Mouse (Mus musculus) left cerebral cortex, adult 2 months (tissue): Measurements from ENCODE around the gene Lgr4. TPM values are rescaled to one million over a fixed set of nuclear protein-coding genes. Genes with fewer than 3 reads are reported as not detected.

Experiments
- DNase-seq, 2 experiments: peaks; one replicate each; pipeline ENCODE4 v3.0.0; 2021 to 2022; ENCODE audit warnings: low spot score in 2 of 2, mixed read lengths in 1 of 2; ENCODE audit errors: extremely low spot score in 1 of 2
- H3K27ac ChIP-seq: fragments of 200-600 bp; 2 replicates; pipeline ENCODE4 v1.8.1; 2022
- H3K4me3 ChIP-seq: fragments of 200-600 bp; 2 replicates; pipeline ENCODE4 v1.8.1; 2022
- CTCF ChIP-seq: fragments of 200-600 bp; IDR thresholded peaks from 2 replicates; pipeline ENCODE4 v1.8.1; 2022; ENCODE audit warnings: antibody characterized with exemption, mild to moderate bottlenecking, moderate library complexity
- intact Hi-C: fragments of 180-260 bp; cut with DNase I; formaldehyde crosslinking; loops from one replicate; pipeline ENCODE4 v1.15.1; 2025
- total RNA-seq, 2 experiments: library from RNA; stranded (reverse); gene quantifications; 2 replicates each; pipeline ENCODE4 v1.2.3; 2021

Lgr4 gene
- total RNA-seq, 2 experiments from 2014 or later = 25.1 to 25.3 TPM

- intact Hi-C loops = no loop called here
Observed at GRCm38 (mm10) chr2:110012184-110012725, 94.8 kb downstream of the Lgr4 start.

GRCm38 (mm10) chr2:110017087-110017486 lies 99.6 kb downstream of the Lgr4 start:
- H3K4me3 ChIP-seq = peak overlapping the region; percentile 79
- DNase-seq = no peak
- no peak for TF ChIP-seq CTCF
- intact Hi-C loops = loop anchor here (1.0 to 5.0 kb wide), 2 partner anchors 100 to 190 kb away; partner anchors contain the start of gene Lgr4
- H3K27ac ChIP-seq = peak overlapping the region; percentile 63; the same call in 1 of the 2 replicates

More at GRCm38 (mm10) chr2:110012184-110012725, 94.8 kb downstream of the Lgr4 start:
- Histone ChIP-seq H3K4me3 (no peak overlapping the region), H3K27ac (no peak overlapping the region)
- TF ChIP-seq CTCF = no peak
- no peak for DNase-seq

GRCm38 (mm10) chr2:110017616-110018505 lies 100.4 kb downstream of the Lgr4 start, which contains the start of gene Ccdc34:
Gene Ccdc34 (plus strand): TSS chr2:110017817.
- DNase-seq = peak; percentile 90 to 91
- Histone ChIP-seq H3K27ac (peak within 1 kb of the TSS; percentile 63), H3K4me3 (peak within 1 kb of the TSS; percentile 79)
- intact Hi-C loops = loop anchor here (1.0 to 5.0 kb wide), 2 partner anchors 101 to 189 kb away; partner anchors contain the start of gene Lgr4
- TF ChIP-seq CTCF = no peak

DNA sequence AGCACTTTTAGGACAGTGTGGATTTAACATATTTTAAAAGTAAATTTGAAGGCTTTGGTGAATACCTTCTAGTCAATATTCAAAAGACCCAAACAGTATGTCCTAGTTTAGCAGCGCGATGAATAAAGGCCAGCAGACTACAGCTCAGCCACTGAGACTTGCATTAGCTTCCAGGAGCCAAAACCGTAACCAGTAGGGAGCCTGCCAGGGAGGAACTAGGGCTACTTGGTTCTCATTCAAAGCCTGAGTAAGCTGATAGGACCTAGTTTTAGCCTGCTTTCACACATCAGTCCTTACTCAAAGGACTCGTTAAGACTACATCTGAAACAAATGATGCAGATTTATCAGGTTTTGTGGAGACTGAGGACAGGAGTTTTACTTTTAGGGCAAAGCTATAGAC lies 102.2 kb downstream of the Lgr4 start:
- Histone ChIP-seq H3K4me3 (no peak overlapping the region), H3K27ac (no peak overlapping the region)
- intact Hi-C loops = loop anchor here (5.0 kb wide), 1 partner anchor 188 kb away; no protein-coding TSS in a partner anchor
- no peak for TF ChIP-seq CTCF
- no peak for DNase-seq

- intact Hi-C loops = no loop called here
- no peak overlapping the region for H3K27ac ChIP-seq
- TF ChIP-seq CTCF = no peak
Observed at GRCm38 (mm10) chr2:110020430-110020829, 103.0 kb downstream of the Lgr4 start.

GRCm38 (mm10) chr2:110036265-110036664 lies 118.8 kb downstream of the Lgr4 start:
- intact Hi-C loops = no loop called here
- no peak for TF ChIP-seq CTCF
- no peak for DNase-seq

More at GRCm38 (mm10) chr2:110020430-110020829, 103.0 kb downstream of the Lgr4 start:
- H3K4me3 ChIP-seq = no peak overlapping the region
- no peak for DNase-seq

GRCm38 (mm10) chr2:110036665-110037064 lies 119.2 kb downstream of the Lgr4 start:
- H3K4me3 ChIP-seq = no peak overlapping the region
- no peak overlapping the region for H3K27ac ChIP-seq
- no peak for TF ChIP-seq CTCF
- DNase-seq = no peak
- intact Hi-C loops = no loop called here

More at GRCm38 (mm10) chr2:110036265-110036664, 118.8 kb downstream of the Lgr4 start:
- Histone ChIP-seq H3K4me3 (no peak overlapping the region), H3K27ac (no peak overlapping the region)

GRCm38 (mm10) chr2:110037221-110037620 lies 119.8 kb downstream of the Lgr4 start:
- DNase-seq = no peak
- intact Hi-C loops = no loop called here
- H3K4me3 ChIP-seq = no peak overlapping the region
- TF ChIP-seq CTCF = no peak
- no peak overlapping the region for H3K27ac ChIP-seq

DNA sequence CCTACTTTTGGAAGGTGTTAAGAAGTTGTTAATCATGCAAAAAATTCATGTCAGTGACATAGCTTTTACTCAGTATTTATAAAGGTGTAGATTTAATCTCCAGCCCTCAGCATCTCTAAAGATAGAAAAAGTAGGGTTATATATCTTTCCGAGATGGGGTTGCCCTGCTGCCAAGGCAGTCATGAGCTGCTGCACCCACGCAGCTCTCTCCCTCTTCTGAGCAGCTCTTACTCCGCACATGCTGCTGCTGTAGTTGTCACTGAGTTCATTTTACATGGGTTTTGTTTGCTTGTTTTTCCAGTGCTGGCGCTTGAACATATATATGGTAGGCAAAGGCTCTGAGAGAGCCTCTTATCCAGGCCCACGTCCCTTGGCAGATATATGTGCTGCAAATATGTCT lies 120.9 kb downstream of the Lgr4 start:
- Histone ChIP-seq H3K4me3 (no peak overlapping the region), H3K27ac (0 out of 2 replicates have a peak overlapping the region, but pooled peaks have one; percentile 2)
- peak; percentile 21 to 35 for DNase-seq
- intact Hi-C loops = no loop called here
- no peak for TF ChIP-seq CTCF

DNA sequence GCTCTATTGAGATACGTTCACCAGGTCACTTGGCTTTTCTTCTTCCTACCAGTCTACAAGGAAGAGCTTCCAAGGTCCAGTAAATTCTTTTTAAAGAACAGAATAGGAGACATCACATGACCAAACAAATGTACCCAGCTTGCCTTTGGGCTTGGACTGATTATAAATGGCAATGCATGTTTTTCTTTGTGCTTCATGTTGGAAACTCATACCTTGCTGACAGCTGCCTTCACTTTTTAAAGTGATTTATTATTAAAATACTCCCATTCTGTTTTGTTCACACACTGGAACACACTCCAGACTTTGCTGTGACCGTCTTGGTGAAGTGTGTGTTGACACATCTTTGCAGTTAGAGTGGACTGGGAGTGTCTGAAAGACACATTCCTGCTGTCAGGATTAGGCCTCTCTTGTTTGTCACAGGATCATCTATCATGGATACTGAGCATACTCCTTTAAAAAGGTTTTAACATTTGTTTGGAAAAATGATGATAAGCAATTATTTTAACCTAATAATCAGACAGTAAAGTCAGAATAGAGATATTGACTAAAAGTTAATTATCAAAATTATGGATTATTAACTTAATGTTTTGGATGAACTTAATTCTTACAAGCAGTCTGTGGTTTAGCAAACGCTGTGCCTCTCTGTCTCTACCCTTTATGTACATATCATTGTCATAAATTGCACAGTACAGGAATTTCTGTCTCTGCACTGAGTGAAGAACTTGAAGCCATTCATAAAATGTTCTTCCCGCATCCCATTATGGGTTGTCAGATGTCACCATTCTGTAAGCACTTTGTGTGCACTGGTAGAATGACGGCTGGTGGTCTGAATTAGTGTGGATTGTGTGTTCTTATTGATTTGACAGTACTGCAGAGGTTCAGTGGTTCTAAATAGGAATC lies 125.7 kb downstream of the Lgr4 start:
- DNase-seq = no peak
- intact Hi-C loops = no loop called here
- no peak overlapping the region for H3K4me3 ChIP-seq
- H3K27ac ChIP-seq = no peak overlapping the region
- no peak for TF ChIP-seq CTCF

DNA sequence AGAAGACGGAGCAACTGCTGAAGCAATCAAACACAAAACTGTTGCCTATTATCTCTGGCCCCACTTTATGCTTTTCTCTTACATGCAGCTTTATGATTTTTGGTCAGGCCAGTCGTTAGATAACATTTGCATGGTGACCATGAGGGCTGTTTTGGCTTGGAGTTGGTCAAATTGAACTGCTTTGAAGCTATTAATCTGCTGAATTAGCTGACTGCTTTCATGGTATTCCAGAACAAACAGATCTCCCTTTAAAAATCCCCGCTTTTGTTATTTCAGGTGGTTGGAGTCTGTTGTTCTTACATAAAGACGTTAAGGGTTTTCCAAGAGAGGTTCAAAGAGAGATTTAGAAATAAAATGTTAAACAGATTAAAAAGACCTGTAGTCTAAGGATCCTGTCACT lies 141.0 kb downstream of the Lgr4 start:
- Histone ChIP-seq H3K4me3 (no peak overlapping the region), H3K27ac (no peak overlapping the region)
- intact Hi-C loops = no loop called here
- DNase-seq = no peak
- no peak for TF ChIP-seq CTCF
